ENCODE assay signal across 30 mouse cellular contexts in genomic region chr13:32986256-32986655, GRCm38 (mm10). TPM values are rescaled to one million over a fixed set of nuclear protein-coding genes. Genes with fewer than 3 reads are reported as not detected.
"Had no signal": no experiment of that assay in that cellular context is flagged by ENCODE, and none has a peak within 500 bp of the region (broad histone marks: within the 10 kb centered on the region; RNA-seq: fewer than 3 reads in every experiment).

No protein-coding gene starts in this region.

- H3K9ac ChIP-seq: heart, embryonic 13.5 days; heart, embryonic 15.5 days; hindbrain, embryonic 13.5 days; hindbrain, embryonic 15.5 days; intestine, embryonic 15.5 days; limb, embryonic 12.5 days had no signal

- DNase-seq: gastrocnemius, postnatal 14 days; gastrocnemius, postnatal 36 days; heart, adult 2 months; heart, postnatal 14 days; heart, postnatal 36 days; kidney, adult 18-20 months; kidney, adult 8-10 months; kidney, postnatal 10 days; kidney, postnatal 25 days; kidney, postnatal 4 days had no signal

- H3K4me3 ChIP-seq: heart, adult 2 months; heart, embryonic 13.5 days; heart, embryonic 15.5 days; hindbrain, embryonic 13.5 days; hindbrain, embryonic 15.5 days; intestine, embryonic 15.5 days; layer of hippocampus, adult 2 months; left cerebral cortex, adult 2 months; limb, embryonic 10.5 days; limb, embryonic 12.5 days had no signal

- ATAC-seq: hindbrain, postnatal 0 days; intestine, embryonic 15.5 days; intestine, postnatal 0 days had no signal

- H3K27ac ChIP-seq: heart, adult 2 months; heart, embryonic 13.5 days; heart, embryonic 15.5 days; hindbrain, embryonic 13.5 days; hindbrain, embryonic 15.5 days; hindbrain, postnatal 0 days; intestine, embryonic 15.5 days; layer of hippocampus, adult 2 months; left cerebral cortex, adult 2 months; limb, embryonic 10.5 days; limb, embryonic 12.5 days had no signal

- H3K4me1 ChIP-seq: heart, embryonic 13.5 days; heart, embryonic 15.5 days; hindbrain, embryonic 13.5 days; hindbrain, embryonic 15.5 days; intestine, embryonic 15.5 days; limb, embryonic 10.5 days; limb, embryonic 12.5 days had no signal

- H3K9me3 ChIP-seq: heart, embryonic 13.5 days; heart, embryonic 15.5 days; hindbrain, embryonic 13.5 days; hindbrain, embryonic 15.5 days; intestine, embryonic 15.5 days; limb, embryonic 10.5 days; limb, embryonic 12.5 days had no signal

- H3K36me3 ChIP-seq: heart, embryonic 13.5 days; heart, embryonic 15.5 days; hindbrain, embryonic 13.5 days; hindbrain, embryonic 15.5 days; intestine, embryonic 15.5 days; limb, embryonic 10.5 days; limb, embryonic 12.5 days had no signal

- H3K4me2 ChIP-seq: heart, embryonic 11.5 days; heart, embryonic 13.5 days; heart, embryonic 15.5 days; hindbrain, embryonic 13.5 days; hindbrain, embryonic 15.5 days; intestine, embryonic 15.5 days; limb, embryonic 12.5 days had no signal

- H3K27me3 ChIP-seq: heart, embryonic 13.5 days; heart, embryonic 15.5 days; hindbrain, embryonic 13.5 days; hindbrain, embryonic 15.5 days; intestine, embryonic 15.5 days; limb, embryonic 12.5 days had no signal

RNA-seq across cellular contexts. Expression of gene Serpinb9b, which starts 41.0 kb away (rescaled TPM):
- total RNA-seq: gastrocnemius, adult 8-10 months; gastrocnemius, postnatal 14 days; gastrocnemius, postnatal 36 days; hematopoietic stem cell, adult 5-6 weeks; hindbrain, postnatal 0 days; layer of hippocampus, adult 2 months; layer of hippocampus, postnatal 10 days; layer of hippocampus, postnatal 25 days; left cerebral cortex, postnatal 14 days; left cerebral cortex, postnatal 36 days had no signal
- polyA plus RNA-seq: kidney, embryonic 14.5 days; kidney, embryonic 16.5 days; limb, embryonic 10.5 days; limb, embryonic 12.5 days had no signal
